Mouse (Mus musculus) layer of hippocampus, adult 18-20 months (tissue): ENCODE results near the gene Tm9sf2. TPM values are rescaled to one million over a fixed set of nuclear protein-coding genes. Genes with fewer than 3 reads are reported as not detected.
"Not testable (repeated sequence)": the region's sequence is repeated elsewhere in the genome, so short reads cannot be mapped to it uniquely, and the experiment has no call there.

Experiments used
- DNase-seq, 2 experiments: peaks; one replicate each; pipeline ENCODE4 v3.0.0; 2022; ENCODE audit warnings: low spot score in 2 of 2
- total RNA-seq, 2 experiments: library from RNA; stranded (reverse); gene quantifications; 2 replicates each; pipeline ENCODE4 v1.2.3; 2021

Gene Tm9sf2
- total RNA-seq, 2 experiments from 2014 or later, result 104 to 106 TPM

- DNase-seq, result no peak
Measured at GRCm38 (mm10) chr14:122096331-122096730, 10.5 kb upstream of the Tm9sf2 start.

- no peak for DNase-seq
Measured at GRCm38 (mm10) chr14:122099584-122099983, 7.3 kb upstream of the Tm9sf2 start.

GRCm38 (mm10) chr14:122101890-122102289, 4.9 kb upstream of the Tm9sf2 start:
- not testable (repeated sequence) for DNase-seq

GRCm38 (mm10) chr14:122104881-122105280, 2.0 kb upstream of the Tm9sf2 start:
- peak; percentile 91 to 94 for DNase-seq

- DNase-seq, result no peak
Measured at GRCm38 (mm10) chr14:122105391-122106285, 1.2 kb upstream of the Tm9sf2 start.

GRCm38 (mm10) chr14:122107481-122108214, 810 bp downstream of the Tm9sf2 start:
- no peak for DNase-seq

GRCm38 (mm10) chr14:122111681-122112080, 4.8 kb downstream of the Tm9sf2 start:
- DNase-seq, result no peak

- DNase-seq, result no peak
Measured at GRCm38 (mm10) chr14:122112311-122112710, 5.5 kb downstream of the Tm9sf2 start.

GRCm38 (mm10) chr14:122116200-122116599, 9.4 kb downstream of the Tm9sf2 start:
- DNase-seq, result no peak

- DNase-seq, result peak in 1 of 2 experiments; percentile 37
Measured at GRCm38 (mm10) chr14:122130111-122130797, 23.4 kb downstream of the Tm9sf2 start.

GRCm38 (mm10) chr14:122131644-122132043, 24.8 kb downstream of the Tm9sf2 start:
- no peak for DNase-seq

GRCm38 (mm10) chr14:122136368-122136928, 29.6 kb downstream of the Tm9sf2 start:
- no peak for DNase-seq

- DNase-seq, result no peak
Measured at GRCm38 (mm10) chr14:122137234-122137633, 30.4 kb downstream of the Tm9sf2 start.

- DNase-seq, result no peak
Measured at GRCm38 (mm10) chr14:122140126-122140525, 33.3 kb downstream of the Tm9sf2 start.

- DNase-seq, result no peak
Measured at GRCm38 (mm10) chr14:122143585-122144269, 36.9 kb downstream of the Tm9sf2 start.

- DNase-seq, result no peak
Measured at GRCm38 (mm10) chr14:122145374-122145773, 38.5 kb downstream of the Tm9sf2 start.

- DNase-seq, result no peak
Measured at GRCm38 (mm10) chr14:122150616-122151015, 43.8 kb downstream of the Tm9sf2 start.

GRCm38 (mm10) chr14:122157738-122158137, 50.9 kb downstream of the Tm9sf2 start:
- no peak for DNase-seq

GRCm38 (mm10) chr14:122160916-122161315, 54.1 kb downstream of the Tm9sf2 start:
- DNase-seq, result no peak

- DNase-seq, result no peak
Measured at GRCm38 (mm10) chr14:122168912-122169311, 62.1 kb downstream of the Tm9sf2 start.
